Mouse (Mus musculus): Measurements from ENCODE around the gene Gm28038.

- TF ChIP-seq KAT2A (conservative IDR thresholded peaks at IDR 0.05; ENCODE audit: low read depth, low read length), result no peak
- no peak for TF ChIP-seq ZNF384 (IDR thresholded peaks at IDR 0.05; ENCODE audit: low read depth, low read length)
- TF ChIP-seq CTCF (IDR thresholded peaks at IDR 0.05 in 2 of 3, conservative IDR thresholded peaks at IDR 0.05 in 1 of 3; ENCODE audit: control insufficient read depth in 1 of 3, insufficient read depth in 1 of 3, low read depth in 2 of 3, low read length in 3 of 3, poor library complexity in 1 of 3, severe bottlenecking in 1 of 3), result no peak
- TF ChIP-seq CHD1 (IDR thresholded peaks at IDR 0.05; ENCODE audit: low read depth, low read length), result no peak
- TF ChIP-seq UBTF (IDR thresholded peaks at IDR 0.05; ENCODE audit: borderline replicate concordance, insufficient read depth, low read depth, low read length), result no peak
- no peak for TF ChIP-seq E2F4 (IDR thresholded peaks at IDR 0.05; ENCODE audit: borderline replicate concordance, low read depth, low read length)
- no peak for TF ChIP-seq MYB (IDR thresholded peaks at IDR 0.05; ENCODE audit: low read depth, low read length)
- no peak for TF ChIP-seq GABPA (IDR thresholded peaks at IDR 0.05; ENCODE audit: low read depth, low read length)
- no peak for TF ChIP-seq BHLHE40 (IDR thresholded peaks at IDR 0.05; ENCODE audit: borderline replicate concordance, low read depth, low read length)
- no peak for TF ChIP-seq POLR2A (IDR thresholded peaks at IDR 0.05; ENCODE audit: control insufficient read depth in 1 of 2, insufficient read depth in 1 of 2, low read depth in 1 of 2, low read length in 2 of 2, poor library complexity in 1 of 2)
- no peak for TF ChIP-seq USF1 (IDR thresholded peaks at IDR 0.05; ENCODE audit: low read depth, low read length)
Measured at GRCm38 (mm10) chr2:30257699-30258460, 23.0 kb upstream of the Gm28038 start.

Data from MEL (cell line).